Mouse (Mus musculus): ENCODE measurements at regions not wholly inside any gene's neighbourhood (a gene's known extent, or its start where the extent isn't known, plus 50 kb on each side); places are given as distances from the start of the nearest gene placed in this dataset.

DNA sequence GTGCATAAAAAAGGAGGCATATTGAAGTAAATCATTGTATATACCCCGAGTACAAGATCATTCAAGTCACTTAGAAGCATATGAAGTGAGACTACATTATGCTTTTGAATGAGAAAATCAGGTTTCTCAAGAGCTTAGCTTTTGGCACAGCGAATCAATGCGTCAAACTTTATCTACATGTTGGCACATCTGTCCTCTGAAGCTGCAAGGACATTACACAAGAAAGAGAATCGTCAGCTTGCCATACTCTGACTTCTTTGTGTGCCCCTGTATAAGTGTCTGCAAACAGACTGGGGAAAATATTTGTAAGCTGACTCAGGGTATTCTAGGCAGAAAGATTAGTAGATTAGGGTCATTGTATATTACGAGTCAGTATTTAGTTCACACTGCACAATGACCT lies 57.7 kb upstream of the F13a1 start:
- Histone ChIP-seq H3K4me3 (ENCODE audit: low read depth, low read length) (no peak overlapping the region), H3K4me1 (ENCODE audit: insufficient read depth, low read depth, low read length) (no peaks in the 10 kb centered on the region), H3K36me3 (replicated peaks) (no peaks in the 10 kb centered on the region), H3K27me3 (ENCODE audit: insufficient read depth, low read length) (no peaks in the 10 kb centered on the region), H3K9me3 (replicated peaks) (no peaks in the 10 kb centered on the region)
- ATAC-seq (ENCODE audit: extremely low read depth, insufficient number of reproducible peaks, low FRiP score, poor library complexity, severe bottlenecking) (no peak), DNase-seq (ENCODE audit: low spot score) (no peak)
- TF ChIP-seq GATA2 (IDR thresholded peaks at IDR 0.05; ENCODE audit: borderline replicate concordance, low read depth, low read length) (no peak), GATA1 (IDR thresholded peaks at IDR 0.05; ENCODE audit: borderline replicate concordance, low read length) (no peak), POLR2AphosphoS5 (IDR thresholded peaks at IDR 0.05; ENCODE audit: insufficient replicate concordance, low read depth, low read length) (no peak), CTCF (IDR thresholded peaks at IDR 0.05; ENCODE audit: low read depth, low read length) (no peak), TAL1 (conservative IDR thresholded peaks at IDR 0.05; ENCODE audit: low read depth, low read length) (no peak)

DNA sequence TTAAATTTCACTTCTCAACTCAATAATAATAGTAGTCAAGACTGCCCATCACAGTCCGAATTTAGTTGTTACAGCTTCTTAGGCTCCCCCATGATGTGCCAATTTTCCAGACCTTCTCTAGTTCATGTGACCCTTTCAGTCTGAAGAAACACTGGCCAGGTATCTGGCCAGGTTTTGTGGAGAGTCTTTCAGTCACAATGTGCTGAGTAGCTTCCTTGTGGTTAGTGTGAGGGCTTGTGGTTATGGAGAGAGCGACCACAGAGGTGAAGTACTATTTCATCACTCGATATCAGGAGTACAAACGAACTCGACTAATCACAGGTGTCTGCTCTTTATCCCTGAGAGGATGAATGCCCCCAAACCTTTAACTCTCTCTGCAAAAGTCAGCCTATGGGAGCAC lies 56.0 kb upstream of the F13a1 start:
- TF ChIP-seq CTCF (IDR thresholded peaks at IDR 0.05; ENCODE audit: low read depth, low read length) (no peak), POLR2AphosphoS5 (IDR thresholded peaks at IDR 0.05; ENCODE audit: insufficient replicate concordance, low read depth, low read length) (no peak), GATA2 (IDR thresholded peaks at IDR 0.05; ENCODE audit: borderline replicate concordance, low read depth, low read length) (no peak), TAL1 (conservative IDR thresholded peaks at IDR 0.05; ENCODE audit: low read depth, low read length) (no peak), GATA1 (IDR thresholded peaks at IDR 0.05; ENCODE audit: borderline replicate concordance, low read length) (no peak)
- no peak for ATAC-seq (ENCODE audit: extremely low read depth, insufficient number of reproducible peaks, low FRiP score, poor library complexity, severe bottlenecking)
- no peak overlapping the region for H3K4me3 ChIP-seq (ENCODE audit: low read depth, low read length)
- no peaks in the 10 kb centered on the region; the same call in 1 of the 2 replicates for H3K27me3 ChIP-seq (ENCODE audit: insufficient read depth, low read length)
- no peaks in the 10 kb centered on the region for H3K36me3 ChIP-seq (replicated peaks)
- no peaks in the 10 kb centered on the region for H3K9me3 ChIP-seq (replicated peaks)
- H3K4me1 ChIP-seq (ENCODE audit: insufficient read depth, low read depth, low read length): no peaks in the 10 kb centered on the region
- DNase-seq (ENCODE audit: low spot score): no peak

DNA sequence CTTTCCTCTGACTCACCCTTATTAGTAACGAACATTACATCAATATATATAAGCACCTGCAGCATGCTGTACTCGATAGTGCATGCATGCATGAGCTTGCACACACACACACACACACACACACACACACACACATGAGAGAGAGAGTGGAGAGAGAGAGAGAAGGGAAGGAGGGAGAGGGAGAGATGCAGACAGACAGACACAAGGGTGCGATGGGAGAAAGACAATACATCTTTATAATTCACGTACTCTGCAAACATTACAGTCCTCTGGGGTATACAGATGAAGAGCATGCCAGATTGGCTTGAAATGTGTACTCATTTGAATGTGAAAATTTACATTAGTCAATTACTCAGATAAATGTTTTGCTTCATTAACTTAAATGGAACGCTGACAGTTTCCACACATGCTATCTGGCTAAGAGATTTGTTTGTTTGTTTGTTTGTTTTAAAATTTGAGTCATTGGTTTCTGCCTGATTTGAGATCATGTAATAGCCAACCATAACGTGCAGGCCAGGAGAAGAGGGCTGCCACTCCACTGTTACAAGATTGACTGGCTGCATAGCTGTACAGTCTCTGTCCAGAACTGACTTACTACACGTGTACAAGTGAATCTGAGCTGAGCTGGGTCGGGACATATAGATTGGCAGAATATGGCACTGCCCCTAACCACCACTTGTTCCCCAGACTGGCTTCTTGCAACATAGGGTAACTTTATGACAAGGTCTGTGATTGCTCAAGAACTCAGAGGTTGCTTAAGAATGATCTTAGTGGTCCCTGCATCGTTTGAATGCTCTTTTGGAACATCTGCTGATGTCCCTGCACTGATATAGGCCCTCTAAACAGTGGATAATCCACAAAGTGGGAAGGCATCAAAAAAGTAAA lies 54.6 kb upstream of the F13a1 start:
- Histone ChIP-seq H3K9me3 (replicated peaks) (no peaks in the 10 kb centered on the region), H3K4me1 (ENCODE audit: insufficient read depth, low read depth, low read length) (no peaks in the 10 kb centered on the region), H3K36me3 (replicated peaks) (no peaks in the 10 kb centered on the region), H3K4me3 (ENCODE audit: low read depth, low read length) (no peak overlapping the region), H3K27me3 (ENCODE audit: insufficient read depth, low read length) (no peaks in the 10 kb centered on the region; the same call in 1 of the 2 replicates)
- no peak for TF ChIP-seq GATA1 (IDR thresholded peaks at IDR 0.05; ENCODE audit: borderline replicate concordance, low read length)
- TF ChIP-seq GATA2 (IDR thresholded peaks at IDR 0.05; ENCODE audit: borderline replicate concordance, low read depth, low read length): no peak
- no peak for TF ChIP-seq TAL1 (conservative IDR thresholded peaks at IDR 0.05; ENCODE audit: low read depth, low read length)
- no peak for TF ChIP-seq CTCF (IDR thresholded peaks at IDR 0.05; ENCODE audit: low read depth, low read length)
- TF ChIP-seq POLR2AphosphoS5 (IDR thresholded peaks at IDR 0.05; ENCODE audit: insufficient replicate concordance, low read depth, low read length): no peak
- ATAC-seq (ENCODE audit: extremely low read depth, insufficient number of reproducible peaks, low FRiP score, poor library complexity, severe bottlenecking): no peak
- DNase-seq (ENCODE audit: low spot score): no peak

DNA sequence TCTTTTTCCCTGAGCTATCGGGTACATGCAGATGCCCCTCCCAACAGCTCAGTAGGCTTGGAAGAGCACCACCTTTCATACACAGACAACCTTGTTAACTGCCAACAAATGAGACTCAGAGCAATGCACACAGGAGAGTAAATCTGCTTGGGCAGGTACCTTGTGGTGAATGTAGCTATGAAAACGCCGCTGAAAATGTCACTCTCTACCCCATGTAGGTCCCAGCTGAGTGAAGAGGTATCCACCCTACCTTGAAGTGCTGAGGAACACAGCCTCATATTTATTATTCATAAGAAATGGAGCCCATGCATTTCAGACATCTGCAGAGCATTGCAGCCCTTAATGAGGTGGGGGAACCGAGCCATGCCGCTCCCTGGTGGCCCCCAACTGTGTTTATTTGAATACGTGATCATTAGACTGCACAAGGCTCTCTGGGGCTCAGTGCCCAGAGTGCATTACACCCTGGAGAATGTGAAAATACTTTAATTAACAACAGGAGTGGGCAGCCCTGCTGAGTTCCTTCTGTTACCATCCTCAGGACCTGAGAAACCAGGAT lies 53.8 kb upstream of the F13a1 start:
- H3K4me3 ChIP-seq (ENCODE audit: low read depth, low read length): no peak overlapping the region
- H3K27me3 ChIP-seq (ENCODE audit: insufficient read depth, low read length): no peaks in the 10 kb centered on the region; the same call in 1 of the 2 replicates
- H3K4me1 ChIP-seq (ENCODE audit: insufficient read depth, low read depth, low read length): no peaks in the 10 kb centered on the region
- TF ChIP-seq CTCF (IDR thresholded peaks at IDR 0.05; ENCODE audit: low read depth, low read length) (no peak), TAL1 (conservative IDR thresholded peaks at IDR 0.05; ENCODE audit: low read depth, low read length) (no peak), GATA1 (IDR thresholded peaks at IDR 0.05; ENCODE audit: borderline replicate concordance, low read length) (no peak), POLR2AphosphoS5 (IDR thresholded peaks at IDR 0.05; ENCODE audit: insufficient replicate concordance, low read depth, low read length) (no peak), GATA2 (IDR thresholded peaks at IDR 0.05; ENCODE audit: borderline replicate concordance, low read depth, low read length) (no peak)
- DNase-seq (ENCODE audit: low spot score): no peak
- ATAC-seq (ENCODE audit: extremely low read depth, insufficient number of reproducible peaks, low FRiP score, poor library complexity, severe bottlenecking): no peak
- no peaks in the 10 kb centered on the region for H3K36me3 ChIP-seq (replicated peaks)
- H3K9me3 ChIP-seq (replicated peaks): no peaks in the 10 kb centered on the region

DNA sequence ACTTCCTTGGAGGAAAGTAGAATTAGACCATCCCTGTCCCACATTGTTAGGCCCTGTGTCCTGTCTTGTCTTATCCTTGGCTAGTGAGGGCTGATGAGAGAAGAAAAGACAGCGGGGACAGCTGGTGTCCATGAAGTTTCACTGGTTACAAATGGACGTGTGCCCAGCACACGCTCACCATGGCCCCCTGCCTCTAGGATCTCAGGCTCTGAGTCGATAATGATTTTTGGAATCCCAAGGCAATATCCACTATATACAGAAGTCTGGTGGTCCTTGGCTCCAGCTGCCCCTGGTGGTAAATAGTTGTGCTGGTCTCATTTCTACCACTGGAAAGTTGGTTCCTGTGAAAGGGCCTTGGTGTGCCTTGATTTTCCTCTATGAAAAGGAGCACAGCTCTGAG lies 51.7 kb upstream of the F13a1 start:
- DNase-seq (ENCODE audit: low spot score): no peak
- H3K9me3 ChIP-seq (replicated peaks): no peaks in the 10 kb centered on the region
- no peak for TF ChIP-seq CTCF (IDR thresholded peaks at IDR 0.05; ENCODE audit: low read depth, low read length)
- no peak for TF ChIP-seq GATA2 (IDR thresholded peaks at IDR 0.05; ENCODE audit: borderline replicate concordance, low read depth, low read length)
- TF ChIP-seq POLR2AphosphoS5 (IDR thresholded peaks at IDR 0.05; ENCODE audit: insufficient replicate concordance, low read depth, low read length): no peak
- no peak for TF ChIP-seq GATA1 (IDR thresholded peaks at IDR 0.05; ENCODE audit: borderline replicate concordance, low read length)
- no peak for TF ChIP-seq TAL1 (conservative IDR thresholded peaks at IDR 0.05; ENCODE audit: low read depth, low read length)
- no peaks in the 10 kb centered on the region for H3K36me3 ChIP-seq (replicated peaks)
- ATAC-seq (ENCODE audit: extremely low read depth, insufficient number of reproducible peaks, low FRiP score, poor library complexity, severe bottlenecking): no peak
- no peaks in the 10 kb centered on the region for H3K4me1 ChIP-seq (ENCODE audit: insufficient read depth, low read depth, low read length)
- no peak overlapping the region for H3K4me3 ChIP-seq (ENCODE audit: low read depth, low read length)
- H3K27me3 ChIP-seq (ENCODE audit: insufficient read depth, low read length): no peaks in the 10 kb centered on the region; the same call in 1 of the 2 replicates
